Mouse (Mus musculus) cerebellum, adult 2 months (tissue): ENCODE results near the gene Gnptg. TPM values are rescaled to one million over a fixed set of nuclear protein-coding genes. Genes with fewer than 3 reads are reported as not detected.
"Not testable (repeated sequence)": the region's sequence is repeated elsewhere in the genome, so short reads cannot be mapped to it uniquely, and the experiment has no call there.

ENCODE experiments used
- DNase-seq, 2 experiments: peaks; one replicate each; pipeline ENCODE4 v3.0.0; 2021
- H3K27ac ChIP-seq: fragments of 200-500 bp; 2 replicates; pipeline ENCODE4 v1.5.1; 2012; ENCODE audit warnings: low read length, control low read depth, inconsistent platforms; ENCODE audit not compliant: insufficient read depth
- H3K27me3 ChIP-seq: fragments of 200-500 bp; 2 replicates; pipeline ENCODE4 v1.6.1; 2012; ENCODE audit warnings: inconsistent platforms, mild to moderate bottlenecking, low read length, moderate library complexity; ENCODE audit not compliant: control insufficient read depth, insufficient read depth
- H3K4me1 ChIP-seq: fragments of 200-500 bp; 2 replicates; pipeline ENCODE4 v1.6.1; 2011; ENCODE audit warnings: low read length; ENCODE audit not compliant: control insufficient read depth, insufficient read depth
- H3K4me3 ChIP-seq: fragments of 200-500 bp; replicated peaks from 2 replicates; pipeline ENCODE3; 2011; ENCODE audit warnings: mild to moderate bottlenecking, low read depth, low read length, control low read depth; ENCODE audit not compliant: insufficient read depth
- CTCF ChIP-seq: fragments of 200-500 bp; IDR thresholded peaks from 2 replicates; pipeline ENCODE4 v1.5.1; 2011; ENCODE audit warnings: low read depth, mild to moderate bottlenecking, control low read depth, low read length, moderate library complexity, borderline replicate concordance; ENCODE audit not compliant: insufficient read depth
- POLR2A ChIP-seq: fragments of 200-500 bp; IDR thresholded peaks from 2 replicates; pipeline ENCODE4 v1.6.1; 2011; ENCODE audit warnings: low read length, control low read depth, borderline replicate concordance; ENCODE audit not compliant: insufficient read depth
- WGBS: fragments of 180-500 bp; shearing (Covaris S2); methylation state at CpG from one replicate; pipeline ENCODE4 v1.1.7; 2018; 5-methylcytosine and 5-hydroxymethylcytosine counted together
- polyA plus RNA-seq: library from polyadenylated mRNA; depleted of rRNA; stranded (reverse); fragments of >200 nt; gene quantifications from 2 replicates; pipeline ENCODE4 v1.2.3, GENCODE M21; 2012

Gnptg gene
- polyA plus RNA-seq, 1 experiment, result 131 TPM

- Histone ChIP-seq H3K4me1 (peaks cover 7% of the 10 kb centered on the region), H3K4me3 (no peak overlapping the region), H3K27ac (no peak overlapping the region), H3K27me3 (no peaks in the 10 kb centered on the region; the same call in 1 of the 2 replicates)
- no peak for TF ChIP-seq POLR2A
- no peak for TF ChIP-seq CTCF
- DNase-seq, result no peak
- WGBS, result 47% methylated on average over 3 of the region's 3 CpGs
Observed at GRCm38 (mm10) chr17:25252643-25253042, 12.7 kb upstream of the Gnptg start.

- TF ChIP-seq CTCF, result no peak
- no peak for TF ChIP-seq POLR2A
- Histone ChIP-seq H3K4me1 (peaks cover 7% of the 10 kb centered on the region), H3K27ac (no peak overlapping the region), H3K27me3 (no peaks in the 10 kb centered on the region), H3K4me3 (no peak overlapping the region)
- WGBS, result 19% methylated on average over 8 of the region's 8 CpGs
- DNase-seq, result no peak
Observed at GRCm38 (mm10) chr17:25250181-25250835, 10.4 kb upstream of the Gnptg start.

GRCm38 (mm10) chr17:25248033-25248750, 8.3 kb upstream of the Gnptg start:
- no peak for DNase-seq
- 81% methylated on average over 18 of the region's 18 CpGs for WGBS
- Histone ChIP-seq H3K27me3 (no peaks in the 10 kb centered on the region), H3K27ac (no peak overlapping the region), H3K4me3 (no peak overlapping the region), H3K4me1 (peaks cover 7% of the 10 kb centered on the region)
- TF ChIP-seq POLR2A (no peak), CTCF (no peak)

- TF ChIP-seq CTCF, result no peak
- TF ChIP-seq POLR2A, result no peak
- peaks cover 6% of the 10 kb centered on the region; the same call in 1 of the 2 replicates for H3K4me1 ChIP-seq
- WGBS, result 79% methylated on average over 16 of the region's 16 CpGs
- no peak for DNase-seq
- H3K4me3 ChIP-seq, result no peak overlapping the region
- no peaks in the 10 kb centered on the region for H3K27me3 ChIP-seq
- H3K27ac ChIP-seq, result no peak overlapping the region
Observed at GRCm38 (mm10) chr17:25244239-25244638, 4.3 kb upstream of the Gnptg start.

GRCm38 (mm10) chr17:25243131-25243780, 3.3 kb upstream of the Gnptg start:
- Histone ChIP-seq H3K27ac (no peak overlapping the region), H3K4me3 (no peak overlapping the region), H3K27me3 (no peaks in the 10 kb centered on the region), H3K4me1 (peaks cover 6% of the 10 kb centered on the region; the same call in 1 of the 2 replicates)
- WGBS, result 80% methylated on average over 11 of the region's 11 CpGs
- no peak for DNase-seq
- no peak for TF ChIP-seq CTCF
- TF ChIP-seq POLR2A, result no peak

GRCm38 (mm10) chr17:25235635-25236034, 4.3 kb downstream of the Gnptg start:
- Histone ChIP-seq H3K4me1 (peaks cover 11% of the 10 kb centered on the region), H3K4me3 (no peak overlapping the region), H3K27me3 (no peaks in the 10 kb centered on the region), H3K27ac (no peak overlapping the region)
- 79% methylated on average over 9 of the region's 9 CpGs for WGBS
- no peak for TF ChIP-seq CTCF
- TF ChIP-seq POLR2A, result no peak
- DNase-seq, result no peak

- not testable (repeated sequence) for DNase-seq, H3K27me3 ChIP-seq, H3K27ac ChIP-seq, H3K4me3 ChIP-seq
- H3K4me1 ChIP-seq, result peaks cover 24% of the 10 kb centered on the region
- 9% methylated on average over 6 of the region's 11 CpGs for WGBS
Observed at GRCm38 (mm10) chr17:25231621-25232020, 8.3 kb downstream of the Gnptg start.

GRCm38 (mm10) chr17:25230700-25231099, 9.2 kb downstream of the Gnptg start:
- TF ChIP-seq CTCF (no peak), POLR2A (no peak)
- H3K27ac ChIP-seq, result no peak overlapping the region
- peaks cover 24% of the 10 kb centered on the region for H3K4me1 ChIP-seq
- 29% methylated on average over 3 of the region's 3 CpGs for WGBS
- no peaks in the 10 kb centered on the region for H3K27me3 ChIP-seq
- DNase-seq, result no peak
- no peak overlapping the region for H3K4me3 ChIP-seq

GRCm38 (mm10) chr17:25230014-25230655, 9.8 kb downstream of the Gnptg start:
- 25% methylated on average over 15 of the region's 17 CpGs for WGBS
- not testable (repeated sequence) for DNase-seq, H3K27ac ChIP-seq, H3K27me3 ChIP-seq, H3K4me3 ChIP-seq
- H3K4me1 ChIP-seq, result peaks cover 24% of the 10 kb centered on the region
